Mouse (Mus musculus): ENCODE results near the gene Depdc1b.

Depdc1b gene

GRCm38 (mm10) chr13:108449116-108450097 lies 133.3 kb downstream of the Depdc1b start, which contains the start of gene Pde4d:
Gene Pde4d (plus strand): TSS chr13:108449948.
- no peak for DNase-seq

- no peak for DNase-seq
Observed at GRCm38 (mm10) chr13:108451122-108451521, 135.0 kb downstream of the Depdc1b start.

- no peak for DNase-seq
Observed at GRCm38 (mm10) chr13:108453064-108453919, 137.2 kb downstream of the Depdc1b start.

Measured in lung, postnatal 10 days (tissue).